14 mouse cellular contexts compared by ENCODE assay signal in genomic region chr15:3618311-3618710, GRCm38 (mm10).
"Had no signal": no experiment of that assay in that cellular context is flagged by ENCODE, and none has a peak within 500 bp of the region (broad histone marks: within the 10 kb centered on the region; RNA-seq: fewer than 3 reads in every experiment).

No protein-coding gene starts in this region.

- H3K4me2 ChIP-seq: limb, embryonic 12.5 days; liver, embryonic 15.5 days; midbrain, embryonic 13.5 days; stomach, embryonic 15.5 days had no signal

- H3K4me1 ChIP-seq: limb, embryonic 12.5 days; liver, embryonic 15.5 days; midbrain, embryonic 13.5 days; stomach, embryonic 15.5 days had no signal

- H3K9ac ChIP-seq: limb, embryonic 12.5 days; liver, embryonic 15.5 days; midbrain, embryonic 13.5 days; stomach, embryonic 15.5 days had no signal

- DNase-seq: kidney, postnatal 10 days; layer of hippocampus, adult 9-11 months; liver; lung, adult 2 months; lung, postnatal 36 days; right cerebral cortex, postnatal 14 days; thymus, adult 2 months; thymus, postnatal 25 days had no signal

- H3K27ac ChIP-seq: limb, embryonic 12.5 days; liver, embryonic 15.5 days; midbrain, embryonic 13.5 days; stomach, embryonic 15.5 days had no signal

- ATAC-seq: intestine, embryonic 16.5 days; lung, postnatal 0 days; midbrain, embryonic 13.5 days had no signal

- H3K4me3 ChIP-seq: limb, embryonic 12.5 days; liver, embryonic 15.5 days; midbrain, embryonic 13.5 days; stomach, embryonic 15.5 days had no signal

- H3K27me3 ChIP-seq: limb, embryonic 12.5 days; liver, embryonic 15.5 days; midbrain, embryonic 13.5 days; stomach, embryonic 15.5 days had no signal

- H3K9me3 ChIP-seq: limb, embryonic 12.5 days; liver, embryonic 15.5 days; midbrain, embryonic 13.5 days; stomach, embryonic 15.5 days had no signal

- H3K36me3 ChIP-seq: limb, embryonic 12.5 days; liver, embryonic 15.5 days; midbrain, embryonic 13.5 days; stomach, embryonic 15.5 days had no signal
